Mouse (Mus musculus): ENCODE data around the gene Hnrnpul1. TPM values are rescaled to one million over a fixed set of nuclear protein-coding genes. Genes with fewer than 3 reads are reported as not detected.

The Hnrnpul1 gene
- total and polyA plus RNA-seq, 2 experiments from 2014 or later: 47.8 to 126 TPM

GRCm38 (mm10) chr7:25715731-25716271 is 38.8 kb downstream of the Hnrnpul1 start:
- WGBS: 95% methylated on average over 22 of the region's 22 CpGs
- Histone ChIP-seq H3K9me3 (ENCODE audit: low read length) (no peaks in the 10 kb centered on the region), H3K27me3 (ENCODE audit: insufficient read depth, low read length) (no peaks in the 10 kb centered on the region), H3K36me3 (ENCODE audit: insufficient read depth, low read length) (peaks cover 46% of the 10 kb centered on the region), H3K4me2 (ENCODE audit: low read depth, low read length, poor library complexity, severe bottlenecking) (no peak overlapping the region), H3K4me3 (ENCODE audit: low read depth, low read length) (no peak overlapping the region), H3K9ac (replicated peaks; ENCODE audit: low read length, poor library complexity, severe bottlenecking) (no peak overlapping the region), H3K27ac (ENCODE audit: low read depth, low read length) (no peak overlapping the region), H3K4me1 (ENCODE audit: insufficient read depth, low read length) (peaks cover 10% of the 10 kb centered on the region; the same call in 1 of the 2 replicates)
- DNase-seq (ENCODE audit: low spot score) (no peak), ATAC-seq (ENCODE audit: low FRiP score) (no peak)
- no peak for TF ChIP-seq CTCF (IDR thresholded peaks at IDR 0.05)

DNA sequence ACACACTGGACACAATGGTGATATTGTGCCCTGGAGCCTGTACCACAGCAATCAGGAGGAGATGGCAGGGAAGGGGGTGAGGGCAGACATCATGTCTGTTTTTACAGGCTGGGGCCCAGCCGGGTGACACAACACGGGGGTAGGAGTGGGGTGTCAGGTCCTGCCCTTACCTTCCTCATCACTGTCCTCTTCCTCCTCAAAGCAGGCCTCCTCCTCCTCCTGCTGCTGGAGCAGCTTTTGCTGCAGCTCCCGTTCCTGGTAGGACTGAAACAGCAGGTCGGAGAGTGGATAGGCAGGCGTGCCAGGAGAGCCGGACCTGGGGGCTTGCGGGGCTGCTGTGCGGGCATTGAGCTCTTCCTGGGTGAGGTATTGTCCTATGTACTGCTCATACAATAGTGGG is 40.0 kb downstream of the Hnrnpul1 start:
- Histone ChIP-seq H3K27me3 (ENCODE audit: insufficient read depth, low read length) (no peaks in the 10 kb centered on the region), H3K4me3 (ENCODE audit: low read depth, low read length) (no peak overlapping the region), H3K4me1 (ENCODE audit: insufficient read depth, low read length) (peaks cover 18% of the 10 kb centered on the region; the same call in 1 of the 2 replicates), H3K4me2 (ENCODE audit: low read depth, low read length, poor library complexity, severe bottlenecking) (no peak overlapping the region), H3K27ac (ENCODE audit: low read depth, low read length) (no peak overlapping the region), H3K36me3 (ENCODE audit: insufficient read depth, low read length) (peaks cover 42% of the 10 kb centered on the region), H3K9me3 (ENCODE audit: low read length) (no peaks in the 10 kb centered on the region), H3K9ac (replicated peaks; ENCODE audit: low read length, poor library complexity, severe bottlenecking) (no peak overlapping the region)
- DNase-seq (ENCODE audit: low spot score): no peak
- WGBS: 94% methylated on average over 8 of the region's 8 CpGs
- TF ChIP-seq CTCF (IDR thresholded peaks at IDR 0.05): no peak
- ATAC-seq (ENCODE audit: low FRiP score): no peak

DNA sequence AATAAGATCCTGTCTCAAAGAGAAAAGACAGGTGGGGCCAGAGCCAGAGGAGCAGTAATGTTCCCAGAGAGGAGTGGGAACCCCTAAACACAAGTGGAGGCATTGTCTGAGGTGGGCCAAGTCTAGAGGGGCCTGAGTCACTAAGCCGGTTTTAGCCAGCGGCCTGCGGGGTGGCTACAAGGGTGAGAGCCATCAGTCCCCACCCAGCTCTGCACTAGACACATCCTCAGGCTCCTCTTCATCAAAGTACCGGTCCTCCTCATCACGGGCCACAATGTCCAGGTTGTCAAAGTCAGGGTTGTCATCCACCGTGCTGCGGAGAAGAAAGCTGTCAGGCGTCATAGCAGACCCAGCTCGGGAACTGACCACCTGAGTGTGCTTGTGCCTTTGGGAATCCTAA is 41.8 kb downstream of the Hnrnpul1 start:
- Histone ChIP-seq H3K4me1 (ENCODE audit: insufficient read depth, low read length) (peaks cover 11% of the 10 kb centered on the region; the same call in 1 of the 2 replicates), H3K9ac (replicated peaks; ENCODE audit: low read length, poor library complexity, severe bottlenecking) (no peak overlapping the region), H3K4me3 (ENCODE audit: low read depth, low read length) (no peak overlapping the region), H3K27ac (ENCODE audit: low read depth, low read length) (no peak overlapping the region), H3K36me3 (ENCODE audit: insufficient read depth, low read length) (peaks cover 42% of the 10 kb centered on the region), H3K27me3 (ENCODE audit: insufficient read depth, low read length) (no peaks in the 10 kb centered on the region), H3K4me2 (ENCODE audit: low read depth, low read length, poor library complexity, severe bottlenecking) (no peak overlapping the region), H3K9me3 (ENCODE audit: low read length) (no peaks in the 10 kb centered on the region)
- DNase-seq (ENCODE audit: low spot score) (no peak), ATAC-seq (ENCODE audit: low FRiP score) (no peak)
- WGBS: 90% methylated on average over 9 of the region's 9 CpGs
- TF ChIP-seq CTCF (IDR thresholded peaks at IDR 0.05): no peak

GRCm38 (mm10) chr7:25711731-25712197 is 42.8 kb downstream of the Hnrnpul1 start:
- H3K4me3 ChIP-seq (ENCODE audit: low read depth, low read length): no peak overlapping the region
- WGBS: 42% methylated on average over 7 of the region's 7 CpGs
- peaks cover 8% of the 10 kb centered on the region; the same call in 1 of the 2 replicates for H3K4me1 ChIP-seq (ENCODE audit: insufficient read depth, low read length)
- no peaks in the 10 kb centered on the region for H3K27me3 ChIP-seq (ENCODE audit: insufficient read depth, low read length)
- DNase-seq (ENCODE audit: low spot score) (no peak), ATAC-seq (ENCODE audit: low FRiP score) (no peak)
- H3K9me3 ChIP-seq (ENCODE audit: low read length): no peaks in the 10 kb centered on the region
- H3K4me2 ChIP-seq (ENCODE audit: low read depth, low read length, poor library complexity, severe bottlenecking): no peak overlapping the region
- H3K27ac ChIP-seq (ENCODE audit: low read depth, low read length): no peak overlapping the region
- no peak for TF ChIP-seq CTCF (IDR thresholded peaks at IDR 0.05)
- no peak overlapping the region for H3K9ac ChIP-seq (replicated peaks; ENCODE audit: low read length, poor library complexity, severe bottlenecking)
- H3K36me3 ChIP-seq (ENCODE audit: insufficient read depth, low read length): peaks cover 40% of the 10 kb centered on the region

GRCm38 (mm10) chr7:25711165-25711564 is 43.4 kb downstream of the Hnrnpul1 start:
- no peak overlapping the region for H3K4me3 ChIP-seq (ENCODE audit: low read depth, low read length)
- no peak overlapping the region for H3K27ac ChIP-seq (ENCODE audit: low read depth, low read length)
- DNase-seq (ENCODE audit: low spot score) (no peak), ATAC-seq (ENCODE audit: low FRiP score) (no peak)
- H3K27me3 ChIP-seq (ENCODE audit: insufficient read depth, low read length): no peaks in the 10 kb centered on the region
- peaks cover 39% of the 10 kb centered on the region for H3K36me3 ChIP-seq (ENCODE audit: insufficient read depth, low read length)
- peaks cover 8% of the 10 kb centered on the region; the same call in 1 of the 2 replicates for H3K4me1 ChIP-seq (ENCODE audit: insufficient read depth, low read length)
- H3K9ac ChIP-seq (replicated peaks; ENCODE audit: low read length, poor library complexity, severe bottlenecking): no peak overlapping the region
- no peak for TF ChIP-seq CTCF (IDR thresholded peaks at IDR 0.05)
- 67% methylated on average over 5 of the region's 5 CpGs for WGBS
- no peak overlapping the region for H3K4me2 ChIP-seq (ENCODE audit: low read depth, low read length, poor library complexity, severe bottlenecking)
- H3K9me3 ChIP-seq (ENCODE audit: low read length): no peaks in the 10 kb centered on the region

DNA sequence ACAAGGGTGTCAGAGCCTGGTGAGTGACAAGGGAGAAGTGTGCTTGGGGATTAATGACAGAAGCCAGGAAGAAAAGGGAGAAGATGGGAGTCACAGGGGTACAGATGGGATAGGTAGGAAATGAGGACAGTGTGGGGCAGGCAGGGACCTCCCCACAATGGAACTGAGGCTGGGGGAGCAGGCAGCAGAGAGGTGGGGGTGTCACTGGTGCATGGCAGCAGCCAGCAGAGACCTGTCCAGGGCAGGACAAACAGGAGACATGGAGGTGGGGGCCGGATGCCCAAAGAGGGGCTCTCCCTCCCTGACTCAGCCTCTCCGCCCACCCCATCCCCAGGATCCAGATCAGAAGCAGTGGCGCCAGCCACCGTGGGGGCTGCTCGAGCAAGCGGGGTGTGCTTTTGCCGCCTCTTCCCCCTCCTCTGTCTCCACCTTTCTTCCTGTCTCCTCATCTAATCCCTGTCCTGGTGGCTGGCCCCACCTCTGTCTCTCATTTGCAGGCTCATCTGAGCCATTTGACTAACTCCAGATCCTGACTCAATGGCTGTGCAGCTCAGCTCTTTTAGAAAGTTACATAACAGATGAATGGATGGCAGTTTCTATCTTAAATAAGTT is 43.9 kb downstream of the Hnrnpul1 start:
- ATAC-seq (ENCODE audit: low FRiP score) (no peak), DNase-seq (ENCODE audit: low spot score) (no peak)
- WGBS: 0% methylated on average over 2 of the region's 7 CpGs

More for the DNA sequence above, 43.9 kb downstream of the Hnrnpul1 start:
- Histone ChIP-seq H3K4me3 (ENCODE audit: low read depth, low read length) (no peak overlapping the region), H3K4me1 (ENCODE audit: insufficient read depth, low read length) (peaks cover 8% of the 10 kb centered on the region; the same call in 1 of the 2 replicates), H3K27me3 (ENCODE audit: insufficient read depth, low read length) (no peaks in the 10 kb centered on the region), H3K9me3 (ENCODE audit: low read length) (no peaks in the 10 kb centered on the region), H3K4me2 (ENCODE audit: low read depth, low read length, poor library complexity, severe bottlenecking) (peak overlapping the region; percentile 2; the same call in 1 of the 2 replicates), H3K27ac (ENCODE audit: low read depth, low read length) (no peak overlapping the region), H3K36me3 (ENCODE audit: insufficient read depth, low read length) (peaks cover 33% of the 10 kb centered on the region), H3K9ac (replicated peaks; ENCODE audit: low read length, poor library complexity, severe bottlenecking) (peak overlapping the region; percentile 24; the same call in 1 of the 2 replicates)
- no peak for TF ChIP-seq CTCF (IDR thresholded peaks at IDR 0.05)
